Comparison of ENCODE assay signal across 11 mouse cellular contexts in genomic region chr6:95202291-95202790, GRCm38 (mm10).
DNase-seq lines count a peak whose midpoint lies in the region; ATAC-seq and TF ChIP-seq lines count a peak whose summit lies in the region.
"Had no signal": no experiment of that assay in that cellular context is flagged by ENCODE, and none has a peak within 500 bp of the region (broad histone marks: within the 10 kb centered on the region; RNA-seq: fewer than 3 reads in every experiment).

No protein-coding gene starts in this region.

- peak; percentile 91 for DNase-seq in brain, embryonic 14.5 days (ENCODE audit: low read depth)
- peak; percentile 56 for DNase-seq in embryonic facial prominence, embryonic 11.5 days (ENCODE audit: low spot score)
- no peak for DNase-seq in c-Kit-positive CD71-positive TER-119-positive erythroid progenitor cells, embryonic 14.5 days (ENCODE audit: low spot score)
- DNase-seq in heart, adult 18-20 months, result no peak
- no peak for DNase-seq in testis, postnatal 10 days (ENCODE audit: low spot score)
- DNase-seq: adrenal gland, adult 2 months; gastrocnemius, postnatal 10 days; heart, postnatal 4 days had no signal

- no peaks in the 10 kb centered on the region for H3K4me1 ChIP-seq in embryonic facial prominence, embryonic 11.5 days (ENCODE audit: control insufficient read depth, insufficient read depth, low read length)
- H3K4me1 ChIP-seq in hindbrain, embryonic 12.5 days, result peaks cover 25% of the 10 kb centered on the region
- peaks cover 33% of the 10 kb centered on the region for H3K4me1 ChIP-seq in midbrain, embryonic 13.5 days (replicated peaks)

- ATAC-seq in embryonic facial prominence, embryonic 11.5 days (replicated peaks; ENCODE audit: insufficient number of reproducible peaks, low FRiP score, low TSS enrichment, low read depth), result peak; percentile 63; the same call in 1 of the 2 replicates
- ATAC-seq in hindbrain, embryonic 12.5 days (ENCODE audit: low FRiP score), result peak; percentile 85
- ATAC-seq in midbrain, embryonic 13.5 days, result peak; percentile 85

- H3K9me3 ChIP-seq in embryonic facial prominence, embryonic 11.5 days (replicated peaks; ENCODE audit: control insufficient read depth, low read length), result no peaks in the 10 kb centered on the region
- H3K9me3 ChIP-seq in hindbrain, embryonic 12.5 days (replicated peaks), result no peaks in the 10 kb centered on the region
- H3K9me3 ChIP-seq in midbrain, embryonic 13.5 days, result no peaks in the 10 kb centered on the region

- no peaks in the 10 kb centered on the region for H3K36me3 ChIP-seq in embryonic facial prominence, embryonic 11.5 days (replicated peaks; ENCODE audit: control insufficient read depth, insufficient read depth, low read depth, low read length)
- no peaks in the 10 kb centered on the region for H3K36me3 ChIP-seq in hindbrain, embryonic 12.5 days
- H3K36me3 ChIP-seq in midbrain, embryonic 13.5 days, result no peaks in the 10 kb centered on the region

- no peak for TF ChIP-seq CTCF in brain, embryonic 14.5 days (IDR thresholded peaks at IDR 0.05; ENCODE audit: borderline replicate concordance, extremely low read depth, insufficient read depth, insufficient read length)

- H3K27ac ChIP-seq in embryonic facial prominence, embryonic 11.5 days (replicated peaks; ENCODE audit: low read depth, low read length), result peak overlapping the region; percentile 25; the same call in 1 of the 2 replicates
- H3K27ac ChIP-seq in hindbrain, embryonic 12.5 days, result peak overlapping the region; percentile 84
- H3K27ac ChIP-seq in midbrain, embryonic 13.5 days, result peak overlapping the region; percentile 83
- H3K27ac ChIP-seq: liver, embryonic 14.5 days had no signal

- H3K4me2 ChIP-seq in embryonic facial prominence, embryonic 11.5 days (ENCODE audit: low read depth, low read length), result no peak overlapping the region
- peak overlapping the region; percentile 38 for H3K4me2 ChIP-seq in hindbrain, embryonic 12.5 days (replicated peaks)
- H3K4me2 ChIP-seq in midbrain, embryonic 13.5 days (replicated peaks), result peak overlapping the region; percentile 41

- WGBS in embryonic facial prominence, embryonic 11.5 days, result 21% methylated on average over 6 of the region's 6 CpGs
- WGBS in hindbrain, embryonic 12.5 days, result 14% methylated on average over 6 of the region's 6 CpGs
- 8% methylated on average over 6 of the region's 6 CpGs for WGBS in midbrain, embryonic 13.5 days

- no peak overlapping the region for H3K4me3 ChIP-seq in embryonic facial prominence, embryonic 11.5 days (ENCODE audit: low read depth, low read length)
- no peak overlapping the region for H3K4me3 ChIP-seq in hindbrain, embryonic 12.5 days
- no peak overlapping the region for H3K4me3 ChIP-seq in midbrain, embryonic 13.5 days (replicated peaks)

- H3K9ac ChIP-seq in embryonic facial prominence, embryonic 11.5 days (replicated peaks; ENCODE audit: low read length), result no peak overlapping the region
- peak overlapping the region; percentile 8; the same call in 1 of the 2 replicates for H3K9ac ChIP-seq in hindbrain, embryonic 12.5 days
- H3K9ac ChIP-seq in midbrain, embryonic 13.5 days (replicated peaks), result no peak overlapping the region
- H3K9ac ChIP-seq: liver, embryonic 14.5 days had no signal

- H3K27me3 ChIP-seq in embryonic facial prominence, embryonic 11.5 days (ENCODE audit: control insufficient read depth, insufficient read depth, low read length), result no peaks in the 10 kb centered on the region
- no peaks in the 10 kb centered on the region for H3K27me3 ChIP-seq in hindbrain, embryonic 12.5 days
- H3K27me3 ChIP-seq in midbrain, embryonic 13.5 days, result peaks cover 38% of the 10 kb centered on the region

- no peak for TF ChIP-seq POLR2A in brain, embryonic 14.5 days (IDR thresholded peaks at IDR 0.05; ENCODE audit: borderline replicate concordance, extremely low read depth, insufficient read depth, insufficient read length, poor library complexity, severe bottlenecking)

Comparison
In these comparisons a context has a peak if more than half of its experiments do, and no peak if none do; other contexts are left out.
1. DNase-seq: peak in brain, embryonic 14.5 days (single experiment) and embryonic facial prominence, embryonic 11.5 days (single experiment); none in c-Kit-positive CD71-positive TER-119-positive erythroid progenitor cells, embryonic 14.5 days (single experiment), heart, adult 18-20 months (0 of 2) and testis, postnatal 10 days (single experiment).
2. H3K27ac ChIP-seq: peak in every context shown above with its lines; median percentile 84 in hindbrain, embryonic 12.5 days; 83 in midbrain, embryonic 13.5 days; 25 in embryonic facial prominence, embryonic 11.5 days.
3. Peak in every context shown above with its lines, with median percentiles within 50 percentile points of each other: ATAC-seq.